Mouse (Mus musculus) lung, postnatal 0 days (tissue): ENCODE measurements around the gene Oas1g. TPM values are rescaled to one million over a fixed set of nuclear protein-coding genes. Genes with fewer than 3 reads are reported as not detected.
"Not testable (repeated sequence)": the region's sequence is repeated elsewhere in the genome, so short reads cannot be mapped to it uniquely, and the experiment has no call there.

ENCODE experiments used
- ATAC-seq: fragments of 200-750 bp; cut with Nextera tagmentation; 2 replicates; pipeline ENCODE4 v1.8.0; 2017; ENCODE audit warnings: moderate library complexity
- DNase-seq: peaks from one replicate; pipeline ENCODE4 v3.0.0-alpha.2; 2016; ENCODE audit warnings: low spot score
- H3K27ac ChIP-seq: fragments of 300-500 bp; sonication (generic); 2 replicates; pipeline ENCODE4 v1.5.1; 2014; ENCODE audit warnings: antibody characterized with exemption, mild to moderate bottlenecking, low read length, mixed read lengths
- H3K27me3 ChIP-seq: fragments of 300-500 bp; sonication (generic); replicated peaks from 2 replicates; pipeline ENCODE4 v1.6.1; 2014; ENCODE audit warnings: low read length, mixed read lengths; ENCODE audit not compliant: insufficient read depth
- H3K36me3 ChIP-seq: fragments of 300-500 bp; sonication (generic); 2 replicates; pipeline ENCODE4 v1.6.1; 2014; ENCODE audit warnings: low read length, mixed read lengths; ENCODE audit not compliant: insufficient read depth
- H3K4me1 ChIP-seq: fragments of 300-500 bp; sonication (generic); 2 replicates; pipeline ENCODE4 v1.6.1; 2014; ENCODE audit warnings: antibody characterized with exemption, low read depth, low read length, mixed read lengths; ENCODE audit not compliant: insufficient read depth
- H3K4me2 ChIP-seq: fragments of 300-500 bp; sonication (generic); replicated peaks from 2 replicates; pipeline ENCODE4 v1.6.1; 2014; ENCODE audit warnings: low read depth, mild to moderate bottlenecking, low read length, moderate library complexity, mixed read lengths
- H3K4me3 ChIP-seq: fragments of 300-500 bp; sonication (generic); 2 replicates; pipeline ENCODE4 v1.5.1; 2014; ENCODE audit warnings: low read depth, low read length
- H3K9ac ChIP-seq: fragments of 300-500 bp; sonication (generic); replicated peaks from 2 replicates; pipeline ENCODE4 v1.6.1; 2014; ENCODE audit warnings: low read depth, mild to moderate bottlenecking
- H3K9me3 ChIP-seq: fragments of 300-500 bp; sonication (generic); 2 replicates; pipeline ENCODE4 v1.6.1; 2016; ENCODE audit warnings: low read length, mixed read lengths
- CTCF ChIP-seq: IDR thresholded peaks from 2 replicates; pipeline ENCODE4 v1.5.1; 2016; ENCODE audit warnings: antibody characterized with exemption, mild to moderate bottlenecking
- EP300 ChIP-seq: IDR thresholded peaks from 2 replicates; pipeline ENCODE4 v1.6.1; 2016; ENCODE audit warnings: antibody characterized with exemption, mild to moderate bottlenecking, control low read depth
- WGBS: fragments of 180-500 bp; shearing (Covaris S2); extraction: QIAGEN DNeasy Blood & Tissue Kit; methylation state at CpG from one replicate; pipeline ENCODE4 v1.1.7; 2014; 5-methylcytosine and 5-hydroxymethylcytosine counted together
- polyA plus RNA-seq: library from polyadenylated mRNA; unstranded; fragments of >200 nt; fragmentation: Nextera tagmentation; extraction: Ambion mirVana; gene quantifications from 2 replicates; pipeline ENCODE4 v1.2.1, GENCODE M21; 2015

Oas1g gene
- polyA plus RNA-seq, 1 experiment from 2014 or later = 1.1 TPM

DNA sequence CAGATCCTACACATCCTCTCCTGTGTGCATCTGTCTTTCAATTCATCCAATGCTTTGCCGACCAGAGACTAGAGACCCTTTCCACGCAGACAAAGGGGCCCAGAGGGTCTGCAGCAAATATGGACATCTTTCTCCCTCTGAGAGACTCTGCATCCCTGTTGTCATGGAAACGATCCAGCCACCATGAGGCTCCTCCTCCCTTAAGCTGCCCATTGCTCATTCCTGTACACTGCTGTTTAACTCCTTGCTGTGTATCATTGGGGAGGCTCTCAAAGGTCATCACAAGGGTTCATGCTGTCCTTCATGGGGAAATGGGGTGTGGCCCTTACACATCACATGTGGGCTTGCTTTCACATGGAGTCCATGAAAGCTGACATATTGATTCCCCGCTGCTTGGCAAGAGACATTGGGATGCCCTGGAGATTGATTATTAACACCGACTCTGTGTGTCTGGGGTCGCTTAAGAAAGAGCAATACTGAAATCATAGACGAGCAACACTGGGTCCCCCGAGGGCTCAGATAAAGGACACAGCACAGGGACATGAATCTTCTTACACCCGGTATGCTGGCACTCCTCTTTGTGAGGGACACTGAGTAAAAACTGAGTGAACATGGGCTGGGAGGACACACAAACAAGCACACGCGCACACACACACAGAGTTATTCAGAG lies 8.0 kb upstream of the Oas1g start:
- Histone ChIP-seq H3K4me2 (no peak overlapping the region), H3K27ac (no peak overlapping the region), H3K27me3 (no peaks in the 10 kb centered on the region), H3K9me3 (no peaks in the 10 kb centered on the region), H3K9ac (no peak overlapping the region), H3K36me3 (no peaks in the 10 kb centered on the region), H3K4me1 (no peaks in the 10 kb centered on the region), H3K4me3 (no peak overlapping the region)
- DNase-seq (no peak), ATAC-seq (no peak)
- no peak for TF ChIP-seq EP300
- no peak for TF ChIP-seq CTCF
- 85% methylated on average over 11 of the region's 11 CpGs for WGBS

GRCm38 (mm10) chr5:120894692-120895091 lies 7.3 kb upstream of the Oas1g start:
- DNase-seq, H3K27me3 ChIP-seq, H3K9me3 ChIP-seq, H3K4me1 ChIP-seq, H3K36me3 ChIP-seq, ATAC-seq, H3K27ac ChIP-seq, H3K9ac ChIP-seq, H3K4me2 ChIP-seq, H3K4me3 ChIP-seq: not testable (repeated sequence)
- WGBS = 71% methylated on average over 2 of the region's 2 CpGs

GRCm38 (mm10) chr5:120893866-120894265 lies 6.5 kb upstream of the Oas1g start:
- H3K9ac ChIP-seq, H3K27me3 ChIP-seq, DNase-seq, H3K36me3 ChIP-seq, H3K4me3 ChIP-seq, H3K4me2 ChIP-seq, H3K4me1 ChIP-seq, ATAC-seq, H3K9me3 ChIP-seq, H3K27ac ChIP-seq: not testable (repeated sequence)
- WGBS = 89% methylated on average over 4 of the region's 4 CpGs

- H3K36me3 ChIP-seq = no peaks in the 10 kb centered on the region
- no peak overlapping the region for H3K4me3 ChIP-seq
- ATAC-seq (no peak), DNase-seq (no peak)
- H3K9ac ChIP-seq = no peak overlapping the region
- H3K27me3 ChIP-seq = no peaks in the 10 kb centered on the region
- H3K27ac ChIP-seq = no peak overlapping the region
- no peak overlapping the region for H3K4me2 ChIP-seq
- H3K9me3 ChIP-seq = no peaks in the 10 kb centered on the region
- 48% methylated on average over 2 of the region's 2 CpGs for WGBS
- no peak for TF ChIP-seq EP300
- TF ChIP-seq CTCF = no peak
- no peaks in the 10 kb centered on the region for H3K4me1 ChIP-seq
Observed at GRCm38 (mm10) chr5:120892243-120892660, 4.8 kb upstream of the Oas1g start.

DNA sequence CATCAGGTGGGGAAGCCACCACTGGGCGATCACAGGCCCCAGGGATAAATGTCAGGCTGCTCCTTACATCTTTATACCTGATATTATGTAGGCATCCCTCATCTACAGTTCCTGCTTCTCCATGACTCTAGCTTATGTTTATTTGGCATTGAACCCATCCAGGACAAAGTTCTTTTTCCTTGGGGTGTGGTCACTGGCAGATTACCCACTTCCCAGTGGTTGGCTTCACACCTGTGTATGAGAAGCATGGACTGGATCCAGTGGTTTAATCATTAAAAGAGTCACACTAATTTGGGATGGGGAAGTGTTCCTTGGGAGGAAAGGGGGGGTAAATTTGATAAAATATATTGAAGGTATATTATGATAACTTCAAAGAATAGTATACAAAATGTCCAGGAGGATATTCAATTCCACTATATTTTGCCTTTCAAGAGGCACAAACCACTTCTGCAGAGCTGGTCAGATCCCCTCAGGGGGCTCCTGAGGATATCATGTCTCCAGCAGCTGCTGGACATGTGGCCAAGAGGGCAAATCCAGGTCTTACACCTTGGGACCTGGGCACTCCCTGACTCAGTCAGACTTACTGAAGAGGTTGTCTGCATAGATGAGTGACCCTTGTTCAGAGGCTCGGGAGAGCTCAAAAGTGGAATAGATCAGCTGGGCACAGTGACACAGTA lies 4.3 kb upstream of the Oas1g start:
- H3K36me3 ChIP-seq, H3K27ac ChIP-seq, ATAC-seq, H3K9me3 ChIP-seq, H3K4me2 ChIP-seq, H3K9ac ChIP-seq, DNase-seq, H3K4me1 ChIP-seq, H3K27me3 ChIP-seq, H3K4me3 ChIP-seq: not testable (repeated sequence)
- WGBS = 67% methylated on average over 2 of the region's 2 CpGs

DNA sequence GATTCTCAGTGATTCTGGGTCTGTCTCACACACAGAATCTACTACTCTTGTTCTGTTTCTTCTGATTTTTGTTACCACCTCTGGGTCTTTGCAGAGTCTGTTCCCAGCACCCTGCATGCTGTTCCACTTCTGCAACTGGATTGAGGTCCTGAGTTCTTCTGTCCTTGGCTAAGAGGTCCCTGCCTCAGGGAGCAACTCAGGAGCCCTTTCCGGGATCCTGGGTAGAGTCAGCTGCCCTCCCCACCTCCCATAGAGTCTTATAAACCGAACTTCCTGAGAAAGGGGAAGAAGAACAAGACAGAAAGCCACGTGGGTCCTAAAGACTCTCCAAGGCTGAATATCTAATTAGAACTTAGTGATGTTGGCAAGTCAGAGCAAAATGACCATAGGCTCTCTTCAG lies 3.6 kb upstream of the Oas1g start:
- no peak for DNase-seq
- H3K9me3 ChIP-seq = no peaks in the 10 kb centered on the region
- H3K4me2 ChIP-seq = no peak overlapping the region
- no peaks in the 10 kb centered on the region for H3K27me3 ChIP-seq
- no peak overlapping the region for H3K9ac ChIP-seq
- no peak for ATAC-seq
- H3K4me3 ChIP-seq = no peak overlapping the region
- H3K27ac ChIP-seq = no peak overlapping the region
- H3K36me3 ChIP-seq = no peaks in the 10 kb centered on the region
- 38% methylated on average over 3 of the region's 3 CpGs for WGBS
- no peaks in the 10 kb centered on the region for H3K4me1 ChIP-seq
- no peak for TF ChIP-seq EP300
- no peak for TF ChIP-seq CTCF
